Mouse (Mus musculus): Measurements from ENCODE around the gene Astn1.

DNA sequence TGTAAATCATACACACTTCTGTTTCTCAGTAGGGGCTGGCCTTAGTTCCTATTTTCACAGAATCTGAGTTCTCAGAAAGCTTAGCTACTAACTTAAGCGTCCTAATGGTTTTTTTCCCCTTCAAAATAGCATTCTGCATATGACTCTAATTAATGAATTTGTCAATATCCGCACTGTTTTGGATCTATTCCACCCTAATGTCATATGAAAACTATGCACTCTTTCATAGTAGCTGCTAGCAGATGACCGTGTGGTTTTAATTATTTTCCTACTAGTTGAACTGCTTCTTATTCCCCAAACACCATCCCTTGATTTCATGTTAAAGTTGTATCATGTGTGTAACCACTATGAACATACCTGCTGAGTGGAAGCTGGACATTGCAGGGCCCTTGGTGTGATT lies 303.9 kb downstream of the Astn1 start:
- TF ChIP-seq CTCF (IDR thresholded peaks at IDR 0.05; ENCODE audit: low read depth): no peak
- no peak for TF ChIP-seq EP300 (IDR thresholded peaks at IDR 0.05; ENCODE audit: low read depth)
